Mouse (Mus musculus) 3T3-L1 (cell line): ENCODE measurements around the gene Zfyve21.

Experiments used
- DNase-seq: peaks from one replicate; pipeline ENCODE4 v3.0.0-alpha.2; 2015; ENCODE audit warnings: low read depth, low spot score

Zfyve21 gene

GRCm38 (mm10) chr12:111845953-111846352 is 32.0 kb downstream of the Zfyve21 start:
- no peak for DNase-seq

- DNase-seq: no peak
Measured at GRCm38 (mm10) chr12:111846815-111847214, 32.8 kb downstream of the Zfyve21 start.

- DNase-seq: peak; percentile 89
Measured at GRCm38 (mm10) chr12:111848300-111848798, 34.4 kb downstream of the Zfyve21 start.

- DNase-seq: peak; percentile 57
Measured at GRCm38 (mm10) chr12:111851235-111851634, 37.3 kb downstream of the Zfyve21 start.

- peak; percentile 83 for DNase-seq
Measured at GRCm38 (mm10) chr12:111851745-111852144, 37.8 kb downstream of the Zfyve21 start.

- DNase-seq: peak; percentile 64
Measured at GRCm38 (mm10) chr12:111853011-111853436, 39.1 kb downstream of the Zfyve21 start.

- DNase-seq: peak; percentile 54
Measured at GRCm38 (mm10) chr12:111853546-111853945, 39.6 kb downstream of the Zfyve21 start.

GRCm38 (mm10) chr12:111855448-111855847 is 41.5 kb downstream of the Zfyve21 start:
- DNase-seq: no peak

- peak; percentile 91 for DNase-seq
Measured at GRCm38 (mm10) chr12:111864206-111864824, 50.3 kb downstream of the Zfyve21 start.

GRCm38 (mm10) chr12:111869806-111870205 is 55.8 kb downstream of the Zfyve21 start:
- no peak for DNase-seq

- no peak for DNase-seq
Measured at GRCm38 (mm10) chr12:111870811-111871210, 56.8 kb downstream of the Zfyve21 start.

GRCm38 (mm10) chr12:111872079-111872478 is 58.1 kb downstream of the Zfyve21 start:
- DNase-seq: no peak

GRCm38 (mm10) chr12:111874601-111875140 is 60.7 kb downstream of the Zfyve21 start:
- no peak for DNase-seq

- DNase-seq: no peak
Measured at GRCm38 (mm10) chr12:111875499-111875898, 61.5 kb downstream of the Zfyve21 start.

- DNase-seq: peak; percentile 91
Measured at GRCm38 (mm10) chr12:111878213-111878612, 64.2 kb downstream of the Zfyve21 start.
